ENCODE assay signal across 8 mouse cellular contexts in genomic region chr9:98296383-98297201, GRCm38 (mm10). TPM values are rescaled to one million over a fixed set of nuclear protein-coding genes. Genes with fewer than 3 reads are reported as not detected.
A peak's percentile ranks its signal among the peaks of the same experiment; 100 is the strongest.
DNase-seq lines count a peak whose midpoint lies in the region; ATAC-seq lines count a peak whose summit lies in the region.

No protein-coding gene starts in this region.

- intact Hi-C loops in gastrocnemius, postnatal 14 days (cut with DNase I; ENCODE audit: low total_unique reads) = no loop called here
- intact Hi-C loops in left cerebral cortex, postnatal 10 days (cut with DNase I) = no loop called here

- peak; percentile 85 for ATAC-seq in inflammation-experienced regulatory T-cells, adult 6 months
- peak; percentile 79 for ATAC-seq in megakaryocyte-erythroid progenitor cell, adult 5-6 weeks (replicated peaks; ENCODE audit: low FRiP score, low TSS enrichment, poor library complexity, severe bottlenecking)

- DNase-seq in adrenal gland, adult (ENCODE audit: inconsistent age in 2 of 2, low spot score in 1 of 2) = peak; percentile 94 to 99
- DNase-seq in embryo, embryonic 10.5 days (ENCODE audit: low spot score) = peak; percentile 94
- DNase-seq in gastrocnemius, postnatal 14 days = peak; percentile 88
- peak; percentile 27 to 90 for DNase-seq in left cerebral cortex, postnatal 10 days (ENCODE audit: extremely low spot score in 1 of 2, low spot score in 2 of 2)
- peak; percentile 67 for DNase-seq in right cerebral cortex, postnatal 25 days
- peak; percentile 78 to 82 for DNase-seq in urinary bladder, postnatal 4 days (ENCODE audit: low spot score in 2 of 2)

RNA-seq across cellular contexts. Expression of gene Nmnat3, which starts 9.4 kb away (rescaled TPM):
- 10 to 100 TPM; 11.5 to 11.7 TPM for total RNA-seq in gastrocnemius, postnatal 14 days (2021)
- 10 to 100 TPM in 2 of 3 experiments, 1 to 10 TPM in 1; 7.9 to 19.5 (median 14.9) TPM for polyA plus RNA-seq in inflammation-experienced regulatory T-cells, adult 6 months (2017; shearing (Covaris generic))
- 1 to 10 TPM in 1 of 2 experiments, under 1 TPM in 1; 0.65 to 1.4 TPM for total RNA-seq in left cerebral cortex, postnatal 10 days (2021)
- 36.1 and 45.5 TPM in 2 replicates for total RNA-seq in megakaryocyte-erythroid progenitor cell, adult 5-6 weeks (2014; fragmentation: Nextera tagmentation)
- total RNA-seq in megakaryocyte-erythroid progenitor cell, adult 5-6 weeks (2017) = 34.0 and 35.5 TPM in 2 replicates

Comparison
In these comparisons a context has a peak if more than half of its experiments do, and no peak if none do; other contexts are left out.
1. Peak in every context shown above with its lines: DNase-seq and ATAC-seq.
2. RNA of gene Nmnat3, which starts 9.4 kb away (total RNA-seq): 34.0 to 45.5 TPM in megakaryocyte-erythroid progenitor cell, adult 5-6 weeks and 11.5 to 11.7 TPM in gastrocnemius, postnatal 14 days; 0.65 to 1.4 TPM in left cerebral cortex, postnatal 10 days; every median in the first group is over 4 times any median in the second.